Mouse (Mus musculus) embryonic facial prominence, embryonic 14.5 days (tissue): Measurements from ENCODE around the gene Ptprb. TPM values are rescaled to one million over a fixed set of nuclear protein-coding genes. Genes with fewer than 3 reads are reported as not detected.
A peak's percentile ranks its signal among the peaks of the same experiment; 100 is the strongest.

ENCODE experiments used
- ATAC-seq: fragments of 200-750 bp; cut with Nextera tagmentation; 2 replicates; pipeline ENCODE4 v1.8.0; 2017; ENCODE audit warnings: low read depth, moderate number of reproducible peaks, moderate TSS enrichment
- DNase-seq: peaks from one replicate; pipeline ENCODE4 v3.0.0-alpha.2; 2015; ENCODE audit warnings: low spot score
- H3K27ac ChIP-seq: fragments of 300-500 bp; sonication (generic); replicated peaks from 2 replicates; pipeline ENCODE4 v1.5.1; 2014; ENCODE audit warnings: low read depth, mild to moderate bottlenecking, low read length, moderate library complexity
- H3K27me3 ChIP-seq: fragments of 300-500 bp; sonication (generic); replicated peaks from 2 replicates; pipeline ENCODE4 v1.6.1; 2014; ENCODE audit warnings: low read length; ENCODE audit not compliant: control insufficient read depth, insufficient read depth
- H3K36me3 ChIP-seq: fragments of 300-500 bp; sonication (generic); 2 replicates; pipeline ENCODE4 v1.6.1; 2014; ENCODE audit warnings: low read length, mixed read lengths; ENCODE audit not compliant: control insufficient read depth, insufficient read depth
- H3K4me1 ChIP-seq: fragments of 300-500 bp; sonication (generic); 2 replicates; pipeline ENCODE4 v1.6.1; 2014; ENCODE audit warnings: antibody characterized with exemption, low read length; ENCODE audit not compliant: control insufficient read depth, insufficient read depth
- H3K4me2 ChIP-seq: fragments of 300-500 bp; sonication (generic); 2 replicates; pipeline ENCODE4 v1.6.1; 2014; ENCODE audit warnings: low read depth, mild to moderate bottlenecking, low read length, moderate library complexity, mixed read lengths
- H3K4me3 ChIP-seq: fragments of 300-500 bp; sonication (generic); 2 replicates; pipeline ENCODE4 v1.5.1; 2014; ENCODE audit warnings: low read depth, mild to moderate bottlenecking, low read length
- H3K9ac ChIP-seq: fragments of 300-500 bp; sonication (generic); 2 replicates; pipeline ENCODE4 v1.6.1; 2014; ENCODE audit warnings: low read depth, mild to moderate bottlenecking, low read length, moderate library complexity, mixed read lengths
- H3K9me3 ChIP-seq: fragments of 300-500 bp; sonication (generic); 2 replicates; pipeline ENCODE4 v1.6.1; 2016; ENCODE audit warnings: low read length; ENCODE audit not compliant: control insufficient read depth
- WGBS: fragments of 180-500 bp; shearing (Covaris S2); extraction: QIAGEN DNeasy Blood & Tissue Kit; methylation state at CpG from one replicate; pipeline ENCODE4 v1.1.7; 2014; 5-methylcytosine and 5-hydroxymethylcytosine counted together
- polyA plus RNA-seq: library from polyadenylated mRNA; unstranded; fragments of >200 nt; fragmentation: Nextera tagmentation; extraction: Ambion mirVana; gene quantifications from 2 replicates; pipeline ENCODE4 v1.2.1, GENCODE M21; 2014

Ptprb gene
- polyA plus RNA-seq, 1 experiment from 2014 or later: 3.8 TPM

- Histone ChIP-seq H3K9me3 (no peaks in the 10 kb centered on the region), H3K27me3 (no peaks in the 10 kb centered on the region), H3K9ac (no peak overlapping the region), H3K4me2 (no peak overlapping the region), H3K4me1 (no peaks in the 10 kb centered on the region), H3K27ac (no peak overlapping the region), H3K36me3 (no peaks in the 10 kb centered on the region), H3K4me3 (no peak overlapping the region)
- DNase-seq (no peak), ATAC-seq (no peak)
- WGBS: 80% methylated on average over 2 of the region's 2 CpGs
These were observed 34.1 kb downstream of the Ptprb start for GRCm38 (mm10) chr10:116309460-116309859.

GRCm38 (mm10) chr10:116310516-116311210, 35.3 kb downstream of the Ptprb start:
- Histone ChIP-seq H3K4me3 (no peak overlapping the region), H3K27ac (no peak overlapping the region), H3K27me3 (no peaks in the 10 kb centered on the region), H3K9ac (no peak overlapping the region), H3K4me1 (no peaks in the 10 kb centered on the region), H3K36me3 (no peaks in the 10 kb centered on the region), H3K9me3 (no peaks in the 10 kb centered on the region), H3K4me2 (no peak overlapping the region)
- WGBS: 56% methylated on average over 11 of the region's 11 CpGs
- no peak for DNase-seq
- ATAC-seq: no peak

- ATAC-seq (0 out of 2 replicates have a peak, but pooled peaks have one; percentile 33), DNase-seq (peak; percentile 93)
- Histone ChIP-seq H3K27ac (no peak overlapping the region), H3K4me1 (no peaks in the 10 kb centered on the region), H3K27me3 (no peaks in the 10 kb centered on the region), H3K4me2 (peak overlapping the region; percentile 47), H3K9me3 (no peaks in the 10 kb centered on the region), H3K4me3 (peak overlapping the region; percentile 22), H3K9ac (no peak overlapping the region), H3K36me3 (no peaks in the 10 kb centered on the region)
- WGBS: 18% methylated on average over 12 of the region's 12 CpGs
These were observed 43.9 kb downstream of the Ptprb start for GRCm38 (mm10) chr10:116319246-116319645.

GRCm38 (mm10) chr10:116329086-116329485, 53.8 kb downstream of the Ptprb start:
- no peak overlapping the region for H3K4me2 ChIP-seq
- H3K4me1 ChIP-seq: peaks cover 7% of the 10 kb centered on the region; the same call in 1 of the 2 replicates
- H3K27me3 ChIP-seq: no peaks in the 10 kb centered on the region; the same call in 1 of the 2 replicates
- H3K4me3 ChIP-seq: no peak overlapping the region
- no peaks in the 10 kb centered on the region for H3K36me3 ChIP-seq
- WGBS: 59% methylated on average over 5 of the region's 5 CpGs
- DNase-seq (peak; percentile 17), ATAC-seq (no peak)
- H3K9ac ChIP-seq: no peak overlapping the region
- H3K27ac ChIP-seq: no peak overlapping the region
- H3K9me3 ChIP-seq: no peaks in the 10 kb centered on the region

GRCm38 (mm10) chr10:116330458-116330857, 55.1 kb downstream of the Ptprb start:
- DNase-seq: peak; percentile 94
- Histone ChIP-seq H3K4me1 (peaks cover 7% of the 10 kb centered on the region; the same call in 1 of the 2 replicates), H3K9ac (peak overlapping the region; percentile 40; the same call in 1 of the 2 replicates), H3K4me2 (peak overlapping the region; percentile 68), H3K4me3 (peak overlapping the region; percentile 33), H3K27ac (no peak overlapping the region), H3K9me3 (no peaks in the 10 kb centered on the region), H3K27me3 (no peaks in the 10 kb centered on the region; the same call in 1 of the 2 replicates), H3K36me3 (no peaks in the 10 kb centered on the region)
- ATAC-seq: peak; percentile 76
- WGBS: 6% methylated on average over 5 of the region's 5 CpGs

- H3K4me1 ChIP-seq: peaks cover 7% of the 10 kb centered on the region; the same call in 1 of the 2 replicates
- no peaks in the 10 kb centered on the region for H3K36me3 ChIP-seq
- H3K27ac ChIP-seq: no peak overlapping the region
- DNase-seq (peak; percentile 20), ATAC-seq (no peak)
- H3K9ac ChIP-seq: peak overlapping the region; percentile 40; the same call in 1 of the 2 replicates
- H3K4me2 ChIP-seq: peak overlapping the region; percentile 68
- H3K9me3 ChIP-seq: no peaks in the 10 kb centered on the region
- 10% methylated on average over 23 of the region's 23 CpGs for WGBS
- H3K27me3 ChIP-seq: no peaks in the 10 kb centered on the region; the same call in 1 of the 2 replicates
- peak overlapping the region; percentile 33 for H3K4me3 ChIP-seq
These were observed 55.7 kb downstream of the Ptprb start for GRCm38 (mm10) chr10:116330961-116331510.

GRCm38 (mm10) chr10:116333666-116334065, 58.3 kb downstream of the Ptprb start:
- Histone ChIP-seq H3K9me3 (no peaks in the 10 kb centered on the region), H3K36me3 (no peaks in the 10 kb centered on the region), H3K4me1 (peaks cover 7% of the 10 kb centered on the region; the same call in 1 of the 2 replicates), H3K27me3 (no peaks in the 10 kb centered on the region), H3K4me2 (no peak overlapping the region), H3K4me3 (no peak overlapping the region), H3K27ac (no peak overlapping the region), H3K9ac (no peak overlapping the region)
- DNase-seq: no peak
- WGBS: 47% methylated on average over 16 of the region's 16 CpGs
- ATAC-seq: no peak

GRCm38 (mm10) chr10:116334120-116334519, 58.8 kb downstream of the Ptprb start:
- no peaks in the 10 kb centered on the region for H3K27me3 ChIP-seq
- no peaks in the 10 kb centered on the region for H3K9me3 ChIP-seq
- H3K4me1 ChIP-seq: peaks cover 7% of the 10 kb centered on the region; the same call in 1 of the 2 replicates
- H3K9ac ChIP-seq: no peak overlapping the region
- no peak for DNase-seq
- WGBS: 89% methylated on average over 7 of the region's 7 CpGs
- ATAC-seq: no peak
- H3K4me3 ChIP-seq: no peak overlapping the region
- H3K4me2 ChIP-seq: no peak overlapping the region
- no peak overlapping the region for H3K27ac ChIP-seq
- H3K36me3 ChIP-seq: no peaks in the 10 kb centered on the region
